Mouse (Mus musculus) neural tube, embryonic 11.5 days (tissue): ENCODE data around the gene Bahd1. TPM values are rescaled to one million over a fixed set of nuclear protein-coding genes. Genes with fewer than 3 reads are reported as not detected.

ENCODE experiments used
- ATAC-seq: fragments of 200-750 bp; cut with Nextera tagmentation; 2 replicates; pipeline ENCODE4 v1.8.0; 2017; ENCODE audit warnings: moderate number of reproducible peaks, mild to moderate bottlenecking, moderate TSS enrichment, moderate library complexity; ENCODE audit not compliant: insufficient read depth, low FRiP score, low TSS enrichment
- DNase-seq: peaks from one replicate; pipeline ENCODE4 v3.0.0-alpha.2; 2015; ENCODE audit warnings: low spot score
- H3K27ac ChIP-seq: fragments of 300-500 bp; sonication (generic); 2 replicates; pipeline ENCODE4 v1.5.1; 2014; ENCODE audit warnings: low read depth, mild to moderate bottlenecking, low read length
- H3K27me3 ChIP-seq: fragments of 300-500 bp; sonication (generic); 2 replicates; pipeline ENCODE4 v1.6.1; 2014; ENCODE audit warnings: mild to moderate bottlenecking, low read length, mixed read lengths; ENCODE audit not compliant: control insufficient read depth, insufficient read depth
- H3K36me3 ChIP-seq: fragments of 300-500 bp; sonication (generic); 2 replicates; pipeline ENCODE4 v1.6.1; 2014; ENCODE audit warnings: mild to moderate bottlenecking, low read length, moderate library complexity, mixed read lengths; ENCODE audit not compliant: control insufficient read depth, insufficient read depth
- H3K4me1 ChIP-seq: fragments of 300-500 bp; sonication (generic); 2 replicates; pipeline ENCODE4 v1.6.1; 2014; ENCODE audit warnings: low read length, mixed read lengths; ENCODE audit not compliant: control insufficient read depth, insufficient read depth
- H3K4me2 ChIP-seq: fragments of 300-500 bp; sonication (generic); 2 replicates; pipeline ENCODE4 v1.6.1; 2014; ENCODE audit warnings: low read depth, mild to moderate bottlenecking, moderate library complexity
- H3K4me3 ChIP-seq: fragments of 300-500 bp; sonication (generic); 2 replicates; pipeline ENCODE4 v1.5.1; 2014; ENCODE audit warnings: low read depth, low read length
- H3K9ac ChIP-seq: fragments of 300-500 bp; sonication (generic); 2 replicates; pipeline ENCODE4 v1.6.1; 2014; ENCODE audit warnings: mild to moderate bottlenecking, low read length
- H3K9me3 ChIP-seq: fragments of 300-500 bp; sonication (generic); 2 replicates; pipeline ENCODE4 v1.6.1; 2016; ENCODE audit warnings: low read length; ENCODE audit not compliant: control insufficient read depth
- WGBS: fragments of 180-500 bp; shearing (Covaris S2); extraction: QIAGEN DNeasy Blood & Tissue Kit; methylation state at CpG from one replicate; pipeline ENCODE4 v1.1.7; 2014; 5-methylcytosine and 5-hydroxymethylcytosine counted together
- polyA plus RNA-seq: library from polyadenylated mRNA; unstranded; fragments of >200 nt; fragmentation: Nextera tagmentation; extraction: Ambion mirVana; gene quantifications from 2 replicates; pipeline ENCODE4 v1.2.1, GENCODE M21; 2014

Gene Bahd1
- polyA plus RNA-seq, 1 experiment from 2014 or later: 1.5 TPM

- ATAC-seq: peak; percentile 8; the same call in 1 of the 2 replicates
- H3K9ac ChIP-seq: peak overlapping the region; percentile 83
- peaks cover 17% of the 10 kb centered on the region for H3K4me1 ChIP-seq
- under 1% methylated on average over 64 of the region's 106 CpGs for WGBS
- H3K9me3 ChIP-seq: no peaks in the 10 kb centered on the region
- peak overlapping the region; percentile 91 for H3K4me3 ChIP-seq
- H3K4me2 ChIP-seq: peak overlapping the region; percentile 96
- DNase-seq: peak; percentile 61
- peak overlapping the region; percentile 86 for H3K27ac ChIP-seq
- H3K36me3 ChIP-seq: no peaks in the 10 kb centered on the region
- peaks cover 36% of the 10 kb centered on the region for H3K27me3 ChIP-seq
Observed at GRCm38 (mm10) chr2:118902051-118903025, 2.2 kb downstream of the Bahd1 start.

DNA sequence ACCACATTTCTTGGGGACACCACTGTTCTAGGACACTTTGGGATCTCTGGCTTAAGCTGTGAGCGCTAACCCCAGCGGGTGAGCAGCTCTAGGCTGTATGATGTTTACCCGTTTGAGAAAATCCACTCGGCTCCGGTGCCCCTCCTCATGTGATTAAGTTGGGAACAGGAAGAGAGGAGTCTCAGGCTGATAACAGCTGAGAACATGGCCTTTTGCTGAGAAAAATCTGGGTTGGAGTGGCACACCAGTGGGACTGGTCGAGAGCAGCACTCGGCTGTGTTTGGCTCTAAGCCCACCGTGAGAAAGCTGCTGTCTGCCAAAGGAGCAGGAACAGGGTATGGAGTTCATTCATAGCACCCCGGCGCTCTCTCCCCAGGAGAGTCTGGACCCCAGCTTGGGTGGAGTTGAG is 3.2 kb downstream of the Bahd1 start:
- Histone ChIP-seq H3K4me1 (peaks cover 13% of the 10 kb centered on the region), H3K4me2 (peak overlapping the region; percentile 96), H3K9me3 (no peaks in the 10 kb centered on the region), H3K4me3 (peak overlapping the region; percentile 91), H3K27me3 (peaks cover 26% of the 10 kb centered on the region), H3K27ac (no peak overlapping the region), H3K9ac (no peak overlapping the region; the same call in 1 of the 2 replicates), H3K36me3 (no peaks in the 10 kb centered on the region)
- no peak for DNase-seq
- WGBS: 21% methylated on average over 10 of the region's 10 CpGs
- no peak for ATAC-seq

DNA sequence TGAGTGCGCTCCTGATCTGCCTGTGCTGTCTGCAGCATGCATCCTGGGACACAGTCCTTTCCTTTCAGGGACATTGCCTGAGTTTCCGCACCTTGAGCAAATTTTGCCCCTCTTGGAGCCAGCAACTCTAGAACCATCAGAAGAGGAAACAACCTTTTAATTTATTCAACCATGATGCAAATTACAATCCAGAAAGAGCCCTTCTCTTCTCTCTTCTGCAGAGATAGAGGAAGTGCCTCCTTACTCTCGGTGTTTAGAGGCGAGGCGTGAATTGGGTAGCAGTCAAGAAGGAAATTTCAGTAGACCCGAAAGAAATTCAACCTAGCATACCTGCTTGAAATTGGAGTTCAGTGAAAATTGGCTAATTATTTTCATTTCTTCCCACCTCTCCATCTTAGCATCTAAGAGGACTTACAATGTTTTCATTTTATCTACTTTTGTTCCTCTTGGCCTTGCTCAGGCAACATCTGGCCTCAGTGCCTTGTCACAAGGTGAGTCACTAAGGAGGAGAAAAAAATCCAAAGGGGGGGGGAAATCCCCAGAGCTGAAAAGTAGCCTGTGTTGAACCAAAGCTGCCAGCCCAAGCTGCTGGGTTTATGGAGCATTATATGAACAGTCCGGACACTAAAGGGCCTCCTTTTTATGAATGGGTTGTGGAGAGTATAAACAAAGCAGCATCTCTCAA is 5.4 kb downstream of the Bahd1 start:
- WGBS: 86% methylated on average over 7 of the region's 7 CpGs

DNA sequence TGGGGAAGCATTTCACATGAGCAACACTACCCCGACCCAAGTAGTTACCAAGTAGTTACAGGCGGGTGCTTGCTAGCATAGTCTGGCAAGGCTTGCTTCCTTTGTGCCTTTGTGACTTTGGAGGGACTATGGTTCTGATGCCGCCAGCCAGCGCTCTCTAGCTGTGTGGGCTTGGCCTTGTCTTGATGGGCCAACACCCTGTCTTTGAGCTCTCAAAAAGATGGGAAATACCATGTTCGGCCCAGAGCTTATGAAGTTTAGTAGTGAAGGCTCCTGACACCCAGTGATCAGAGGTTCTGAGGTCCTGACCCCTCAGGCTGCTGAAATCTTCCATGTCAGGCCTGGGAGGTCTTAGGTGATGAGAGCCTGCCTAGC is 5.9 kb downstream of the Bahd1 start:
- H3K4me2 ChIP-seq: no peak overlapping the region
- H3K9me3 ChIP-seq: no peaks in the 10 kb centered on the region
- H3K36me3 ChIP-seq: no peaks in the 10 kb centered on the region
- peaks cover 8% of the 10 kb centered on the region; the same call in 1 of the 2 replicates for H3K4me1 ChIP-seq
- WGBS: 77% methylated on average over 5 of the region's 5 CpGs
- ATAC-seq (no peak), DNase-seq (no peak)
- H3K4me3 ChIP-seq: no peak overlapping the region
- H3K27ac ChIP-seq: no peak overlapping the region
- H3K9ac ChIP-seq: no peak overlapping the region
- peaks cover 9% of the 10 kb centered on the region; the same call in 1 of the 2 replicates for H3K27me3 ChIP-seq

More for the DNA sequence above, 5.4 kb downstream of the Bahd1 start:
- DNase-seq: no peak
- ATAC-seq: no peak
- Histone ChIP-seq H3K27ac (no peak overlapping the region), H3K9me3 (no peaks in the 10 kb centered on the region), H3K36me3 (no peaks in the 10 kb centered on the region), H3K4me3 (no peak overlapping the region), H3K27me3 (peaks cover 9% of the 10 kb centered on the region; the same call in 1 of the 2 replicates), H3K4me1 (peaks cover 8% of the 10 kb centered on the region; the same call in 1 of the 2 replicates), H3K4me2 (no peak overlapping the region), H3K9ac (no peak overlapping the region)

GRCm38 (mm10) chr2:118907781-118908180 is 7.6 kb downstream of the Bahd1 start:
- peaks cover 8% of the 10 kb centered on the region; the same call in 1 of the 2 replicates for H3K4me1 ChIP-seq
- H3K4me3 ChIP-seq: no peak overlapping the region
- no peak overlapping the region for H3K27ac ChIP-seq
- no peak for ATAC-seq
- no peak overlapping the region for H3K4me2 ChIP-seq
- no peak overlapping the region for H3K9ac ChIP-seq
- no peaks in the 10 kb centered on the region for H3K9me3 ChIP-seq
- no peaks in the 10 kb centered on the region for H3K36me3 ChIP-seq
- no peak for DNase-seq
- WGBS: 93% methylated on average over 3 of the region's 3 CpGs
- H3K27me3 ChIP-seq: peaks cover 6% of the 10 kb centered on the region; the same call in 1 of the 2 replicates

- 68% methylated on average over 1 of the region's 1 CpGs for WGBS
- H3K36me3 ChIP-seq: no peaks in the 10 kb centered on the region
- no peak for ATAC-seq
- H3K9me3 ChIP-seq: no peaks in the 10 kb centered on the region
- no peak for DNase-seq
- peaks cover 7% of the 10 kb centered on the region; the same call in 1 of the 2 replicates for H3K4me1 ChIP-seq
- no peaks in the 10 kb centered on the region for H3K27me3 ChIP-seq
- no peak overlapping the region for H3K27ac ChIP-seq
- H3K9ac ChIP-seq: no peak overlapping the region
- no peak overlapping the region for H3K4me2 ChIP-seq
- no peak overlapping the region for H3K4me3 ChIP-seq
Observed at GRCm38 (mm10) chr2:118909151-118909550, 9.0 kb downstream of the Bahd1 start.

- H3K4me2 ChIP-seq: no peak overlapping the region
- no peak overlapping the region for H3K27ac ChIP-seq
- DNase-seq (no peak), ATAC-seq (no peak)
- no peaks in the 10 kb centered on the region for H3K27me3 ChIP-seq
- H3K36me3 ChIP-seq: no peaks in the 10 kb centered on the region
- WGBS: 80% methylated on average over 7 of the region's 7 CpGs
- no peak overlapping the region for H3K9ac ChIP-seq
- H3K4me1 ChIP-seq: peaks cover 7% of the 10 kb centered on the region; the same call in 1 of the 2 replicates
- no peak overlapping the region for H3K4me3 ChIP-seq
- H3K9me3 ChIP-seq: no peaks in the 10 kb centered on the region
Observed at GRCm38 (mm10) chr2:118910605-118911278, 10.6 kb downstream of the Bahd1 start.

- WGBS: 77% methylated on average over 8 of the region's 8 CpGs
- Histone ChIP-seq H3K4me1 (peaks cover 7% of the 10 kb centered on the region; the same call in 1 of the 2 replicates), H3K9me3 (no peaks in the 10 kb centered on the region), H3K4me2 (no peak overlapping the region), H3K27me3 (no peaks in the 10 kb centered on the region), H3K9ac (no peak overlapping the region), H3K36me3 (no peaks in the 10 kb centered on the region), H3K27ac (no peak overlapping the region), H3K4me3 (no peak overlapping the region)
- no peak for ATAC-seq
- DNase-seq: no peak
Observed at GRCm38 (mm10) chr2:118912706-118913105, 12.5 kb downstream of the Bahd1 start.
